Mouse (Mus musculus) thymus, postnatal 4 days (tissue): ENCODE data around the gene Got1.

Experiments
- DNase-seq: peaks from one replicate; pipeline ENCODE4 v3.0.0; 2021

Got1 gene

GRCm38 (mm10) chr19:43478891-43479290, 45.5 kb downstream of the Got1 start:
- DNase-seq = peak; percentile 85

- no peak for DNase-seq
These were observed 47.0 kb downstream of the Got1 start for GRCm38 (mm10) chr19:43477436-43477835.

- no peak for DNase-seq
These were observed 48.3 kb downstream of the Got1 start for GRCm38 (mm10) chr19:43476063-43476462.

GRCm38 (mm10) chr19:43475642-43476041, 48.8 kb downstream of the Got1 start:
- no peak for DNase-seq

- DNase-seq = no peak
These were observed 51.6 kb downstream of the Got1 start for GRCm38 (mm10) chr19:43472781-43473180.

GRCm38 (mm10) chr19:43472331-43472730, 52.1 kb downstream of the Got1 start:
- no peak for DNase-seq

- DNase-seq = no peak
These were observed 55.1 kb downstream of the Got1 start for GRCm38 (mm10) chr19:43469333-43469732.

- DNase-seq = no peak
These were observed 56.3 kb downstream of the Got1 start for GRCm38 (mm10) chr19:43467927-43468685.

- no peak for DNase-seq
These were observed 58.7 kb downstream of the Got1 start for GRCm38 (mm10) chr19:43465601-43466255.

GRCm38 (mm10) chr19:43465076-43465475, 59.3 kb downstream of the Got1 start:
- no peak for DNase-seq

- DNase-seq = no peak
These were observed 60.1 kb downstream of the Got1 start for GRCm38 (mm10) chr19:43464294-43464687.

- DNase-seq = no peak
These were observed 60.7 kb downstream of the Got1 start for GRCm38 (mm10) chr19:43463546-43464293.

- DNase-seq = no peak
These were observed 62.3 kb downstream of the Got1 start for GRCm38 (mm10) chr19:43462141-43462540.

- DNase-seq = no peak
These were observed 63.9 kb downstream of the Got1 start for GRCm38 (mm10) chr19:43460481-43460880.

GRCm38 (mm10) chr19:43459948-43460347, 64.5 kb downstream of the Got1 start:
- no peak for DNase-seq

GRCm38 (mm10) chr19:43453025-43453424, 71.4 kb downstream of the Got1 start:
- no peak for DNase-seq

GRCm38 (mm10) chr19:43452176-43452575, 72.2 kb downstream of the Got1 start:
- no peak for DNase-seq

- DNase-seq = no peak
These were observed 72.8 kb downstream of the Got1 start for GRCm38 (mm10) chr19:43451563-43451962.
